Mouse (Mus musculus) heart, embryonic 16.5 days (tissue): ENCODE data around the gene Farsa. TPM values are rescaled to one million over a fixed set of nuclear protein-coding genes. Genes with fewer than 3 reads are reported as not detected.
"Not testable (repeated sequence)": the region's sequence is repeated elsewhere in the genome, so short reads cannot be mapped to it uniquely, and the experiment has no call there.

ENCODE experiments used
- ATAC-seq: fragments of 200-750 bp; cut with Nextera tagmentation; replicated peaks from 2 replicates; pipeline ENCODE4 v1.8.0; 2017; ENCODE audit warnings: moderate number of reproducible peaks; ENCODE audit not compliant: insufficient read depth, low FRiP score; ENCODE audit errors: extremely low read depth
- H3K27ac ChIP-seq: fragments of 300-500 bp; sonication (generic); 2 replicates; pipeline ENCODE4 v1.5.1; 2014; ENCODE audit warnings: mild to moderate bottlenecking, low read length, control low read depth, moderate library complexity
- H3K27me3 ChIP-seq: fragments of 300-500 bp; sonication (generic); 2 replicates; pipeline ENCODE4 v1.6.1; 2014; ENCODE audit warnings: low read length, mixed read lengths; ENCODE audit not compliant: control insufficient read depth, insufficient read depth
- H3K36me3 ChIP-seq: fragments of 300-500 bp; sonication (generic); 2 replicates; pipeline ENCODE4 v1.6.1; 2014; ENCODE audit not compliant: control insufficient read depth, insufficient read depth
- H3K4me1 ChIP-seq: fragments of 300-500 bp; sonication (generic); 2 replicates; pipeline ENCODE4 v1.6.1; 2014; ENCODE audit warnings: low read length, mixed read lengths; ENCODE audit not compliant: control insufficient read depth, insufficient read depth
- H3K4me2 ChIP-seq: fragments of 300-500 bp; sonication (generic); 2 replicates; pipeline ENCODE4 v1.6.1; 2014; ENCODE audit warnings: low read depth, mild to moderate bottlenecking, control low read depth, low read length
- H3K4me3 ChIP-seq: fragments of 300-500 bp; sonication (generic); 2 replicates; pipeline ENCODE4 v1.5.1; 2014; ENCODE audit warnings: mild to moderate bottlenecking, control low read depth, low read length
- H3K9ac ChIP-seq: fragments of 300-500 bp; sonication (generic); 2 replicates; pipeline ENCODE4 v1.6.1; 2014; ENCODE audit warnings: low read length, control low read depth
- H3K9me3 ChIP-seq: fragments of 300-500 bp; sonication (generic); replicated peaks from 2 replicates; pipeline ENCODE4 v1.6.1; 2016; ENCODE audit warnings: low read length; ENCODE audit not compliant: control insufficient read depth
- WGBS: fragments of 180-500 bp; shearing (Covaris S2); extraction: QIAGEN DNeasy Blood & Tissue Kit; methylation state at CpG from one replicate; pipeline ENCODE4 v1.1.7; 2014; 5-methylcytosine and 5-hydroxymethylcytosine counted together
- polyA plus RNA-seq: library from polyadenylated mRNA; unstranded; fragments of >200 nt; fragmentation: Nextera tagmentation; extraction: Ambion mirVana; gene quantifications from 2 replicates; pipeline ENCODE4 v1.2.1, GENCODE M21; 2015

The Farsa gene
- polyA plus RNA-seq, 1 experiment from 2014 or later = 64.4 TPM

GRCm38 (mm10) chr8:84814555-84815441, 42.0 kb upstream of the Farsa start:
- no peaks in the 10 kb centered on the region for H3K36me3 ChIP-seq
- peaks cover 6% of the 10 kb centered on the region; the same call in 1 of the 2 replicates for H3K27me3 ChIP-seq
- H3K27ac ChIP-seq = no peak overlapping the region
- no peak for ATAC-seq
- peaks cover 16% of the 10 kb centered on the region for H3K4me1 ChIP-seq
- H3K9ac ChIP-seq = peak overlapping the region; percentile 22; the same call in 1 of the 2 replicates
- no peak overlapping the region for H3K4me2 ChIP-seq
- H3K4me3 ChIP-seq = no peak overlapping the region
- WGBS = 40% methylated on average over 19 of the region's 19 CpGs
- H3K9me3 ChIP-seq = no peaks in the 10 kb centered on the region

DNA sequence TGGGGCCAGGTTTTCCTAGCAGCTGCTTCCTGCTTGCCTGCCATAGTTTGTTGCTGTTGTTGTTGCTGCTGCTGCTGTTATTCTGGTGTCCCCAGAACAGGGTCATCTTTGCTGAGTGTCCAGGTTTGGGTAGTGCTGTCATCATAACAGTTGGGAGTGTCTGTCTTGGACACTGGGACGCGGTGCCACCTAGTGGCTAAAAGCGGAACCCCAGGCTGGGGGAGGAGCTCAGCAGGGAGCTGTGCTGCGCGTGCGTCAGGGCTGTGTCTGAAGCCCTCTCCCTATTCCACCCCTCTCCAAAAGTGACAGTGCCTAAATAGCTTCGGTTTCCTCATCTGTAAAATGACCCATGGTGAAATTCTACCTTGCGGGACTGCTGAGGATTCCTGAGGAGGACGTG, 41.2 kb upstream of the Farsa start:
- H3K4me3 ChIP-seq = no peak overlapping the region
- H3K4me2 ChIP-seq = no peak overlapping the region
- peak; percentile 63; the same call in 1 of the 2 replicates for ATAC-seq
- no peak overlapping the region for H3K9ac ChIP-seq
- no peaks in the 10 kb centered on the region for H3K36me3 ChIP-seq
- H3K27me3 ChIP-seq = peaks cover 6% of the 10 kb centered on the region; the same call in 1 of the 2 replicates
- no peaks in the 10 kb centered on the region for H3K9me3 ChIP-seq
- WGBS = 12% methylated on average over 9 of the region's 9 CpGs
- H3K27ac ChIP-seq = no peak overlapping the region
- peaks cover 16% of the 10 kb centered on the region for H3K4me1 ChIP-seq

- Histone ChIP-seq H3K27ac (no peak overlapping the region), H3K9ac (no peak overlapping the region), H3K36me3 (no peaks in the 10 kb centered on the region), H3K27me3 (peaks cover 6% of the 10 kb centered on the region; the same call in 1 of the 2 replicates), H3K4me1 (peaks cover 14% of the 10 kb centered on the region), H3K4me3 (no peak overlapping the region), H3K9me3 (no peaks in the 10 kb centered on the region), H3K4me2 (no peak overlapping the region)
- ATAC-seq = no peak
- 69% methylated on average over 17 of the region's 17 CpGs for WGBS
Observed at GRCm38 (mm10) chr8:84816117-84816516, 40.7 kb upstream of the Farsa start.

DNA sequence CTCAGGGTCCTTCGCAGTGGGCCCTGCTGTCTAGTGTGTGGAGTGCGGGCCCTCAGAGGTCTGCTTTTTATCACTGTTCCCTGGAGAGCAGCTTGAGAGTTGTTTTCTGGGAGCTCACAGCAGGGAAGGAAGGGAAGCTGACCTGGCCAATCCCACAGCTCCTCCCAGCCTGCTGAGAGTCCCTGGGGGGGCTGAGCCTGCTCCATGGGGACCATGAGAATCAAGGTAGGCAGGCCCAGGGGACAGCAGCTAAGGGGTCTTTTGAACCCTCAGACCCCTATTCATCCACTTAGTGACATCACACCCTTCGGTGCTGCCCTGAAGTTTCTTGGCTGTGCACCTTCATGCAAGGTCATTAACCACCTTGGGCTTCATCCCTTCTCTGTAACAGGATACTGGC, 34.1 kb upstream of the Farsa start, which contains the start of gene Dand5:
TSS of gene Dand5 (minus strand) at position 101 of the 400 bp plus-strand sequence.
- peak within 1 kb of the TSS; percentile 38; the same call in 1 of the 2 replicates for H3K9ac ChIP-seq
- no peaks in the 10 kb centered on the region for H3K27me3 ChIP-seq
- ATAC-seq = no peak
- H3K4me2 ChIP-seq = peak within 1 kb of the TSS; percentile 45
- no peak within 1 kb of the TSS for H3K27ac ChIP-seq
- no peak within 1 kb of the TSS for H3K4me3 ChIP-seq
- no peaks in the 10 kb centered on the region for H3K9me3 ChIP-seq
- no peaks in the 10 kb centered on the region for H3K36me3 ChIP-seq
- WGBS = 36% methylated on average over 3 of the region's 3 CpGs
- peaks cover 11% of the 10 kb centered on the region for H3K4me1 ChIP-seq

DNA sequence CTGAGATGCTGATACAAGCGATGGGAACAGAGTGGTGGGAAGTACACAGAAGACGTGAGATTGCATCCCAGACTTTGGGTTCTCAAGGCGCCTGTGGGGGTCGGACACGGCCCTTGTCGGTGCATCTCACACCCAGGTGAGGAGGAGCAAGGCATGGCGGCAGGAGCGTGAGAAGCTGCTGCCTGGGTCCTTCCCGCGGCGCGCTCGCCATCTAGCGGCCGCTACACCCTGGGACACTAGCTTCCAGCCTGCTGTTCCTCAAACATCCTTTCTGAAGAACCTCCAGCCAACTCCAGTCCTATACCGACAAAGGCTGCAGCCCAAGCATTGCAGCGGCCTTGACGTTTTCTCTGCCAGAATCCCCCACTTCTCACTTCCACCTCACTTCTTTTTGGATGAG, 33.1 kb upstream of the Farsa start:
- WGBS = under 1% methylated on average over 18 of the region's 18 CpGs
- peak; percentile 50 for ATAC-seq
- Histone ChIP-seq H3K9me3 (no peaks in the 10 kb centered on the region), H3K27me3 (no peaks in the 10 kb centered on the region), H3K4me3 (no peak overlapping the region), H3K4me2 (peak overlapping the region; percentile 45), H3K9ac (no peak overlapping the region), H3K36me3 (no peaks in the 10 kb centered on the region), H3K27ac (no peak overlapping the region), H3K4me1 (peaks cover 11% of the 10 kb centered on the region)

DNA sequence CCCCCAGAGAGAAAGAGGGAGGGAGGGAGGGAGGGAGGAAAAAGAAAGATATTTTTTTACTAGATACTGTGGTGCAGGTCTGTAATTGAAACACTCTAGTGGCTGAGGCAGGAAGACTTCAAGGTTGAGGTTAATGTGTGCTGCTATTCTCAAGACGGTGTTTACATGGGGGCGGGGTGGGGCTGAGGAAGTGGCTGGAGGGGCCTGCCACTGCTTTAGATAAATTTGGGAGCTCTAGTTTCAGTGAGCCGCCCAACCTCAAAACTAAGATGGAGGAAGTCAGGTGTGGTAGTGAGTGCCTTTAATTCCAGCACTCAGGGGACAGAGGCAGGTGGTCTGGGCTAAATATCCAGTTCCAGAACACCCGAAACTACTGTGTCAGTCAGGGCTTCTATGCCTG, 31.2 kb upstream of the Farsa start:
- Histone ChIP-seq H3K4me3 (no peak overlapping the region), H3K27me3 (no peaks in the 10 kb centered on the region), H3K4me1 (peaks cover 11% of the 10 kb centered on the region), H3K27ac (no peak overlapping the region), H3K36me3 (no peaks in the 10 kb centered on the region), H3K4me2 (no peak overlapping the region), H3K9me3 (no peaks in the 10 kb centered on the region), H3K9ac (no peak overlapping the region)
- 61% methylated on average over 4 of the region's 4 CpGs for WGBS
- ATAC-seq = 0 out of 2 replicates have a peak, but pooled peaks have one; percentile 20

GRCm38 (mm10) chr8:84826518-84826917, 30.3 kb upstream of the Farsa start:
- not testable (repeated sequence) for ATAC-seq, H3K9ac ChIP-seq, H3K9me3 ChIP-seq, H3K4me3 ChIP-seq, H3K36me3 ChIP-seq, H3K27ac ChIP-seq, H3K4me2 ChIP-seq, H3K27me3 ChIP-seq
- H3K4me1 ChIP-seq = peaks cover 11% of the 10 kb centered on the region
- 85% methylated on average over 2 of the region's 2 CpGs for WGBS

DNA sequence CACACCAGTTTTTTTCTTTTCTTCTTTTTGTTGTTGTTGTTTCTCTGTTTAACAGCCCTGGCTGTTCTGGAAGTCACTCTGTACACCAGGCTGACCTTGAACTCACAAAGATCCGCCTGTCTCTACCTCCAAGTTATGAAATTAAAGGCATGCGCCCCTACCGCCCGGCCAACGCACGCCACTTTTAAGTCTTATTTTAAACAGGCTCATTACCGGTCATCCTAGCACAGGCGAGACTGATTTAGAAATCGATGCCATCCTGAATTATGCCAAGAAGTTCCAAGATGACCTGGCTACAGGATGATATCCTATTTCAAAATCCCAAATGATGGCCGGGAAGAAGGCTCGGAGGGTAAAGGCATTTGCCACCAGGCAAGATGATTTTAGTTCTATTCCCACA, 25.3 kb upstream of the Farsa start, which contains the start of gene Gadd45gip1:
TSS of gene Gadd45gip1 (plus strand) at position 33 of the 400 bp plus-strand sequence.
- ATAC-seq = no peak
- WGBS = 54% methylated on average over 11 of the region's 11 CpGs
- no peaks in the 10 kb centered on the region for H3K27me3 ChIP-seq

More for the DNA sequence above, 25.3 kb upstream of the Farsa start, which contains the start of gene Gadd45gip1:
- peak within 1 kb of the TSS; percentile 99 for H3K9ac ChIP-seq
- H3K4me1 ChIP-seq = peaks cover 17% of the 10 kb centered on the region
- H3K4me2 ChIP-seq = peak within 1 kb of the TSS; percentile 73
- peak within 1 kb of the TSS; percentile 95 for H3K27ac ChIP-seq
- H3K4me3 ChIP-seq = peak within 1 kb of the TSS; percentile 96
- peaks cover 21% of the 10 kb centered on the region for H3K36me3 ChIP-seq
- H3K9me3 ChIP-seq = no peaks in the 10 kb centered on the region
